Mouse (Mus musculus): ENCODE results near the gene Pitpna.
"Not testable (repeated sequence)": the region's sequence is repeated elsewhere in the genome, so short reads cannot be mapped to it uniquely, and the experiment has no call there.

Pitpna gene

DNA sequence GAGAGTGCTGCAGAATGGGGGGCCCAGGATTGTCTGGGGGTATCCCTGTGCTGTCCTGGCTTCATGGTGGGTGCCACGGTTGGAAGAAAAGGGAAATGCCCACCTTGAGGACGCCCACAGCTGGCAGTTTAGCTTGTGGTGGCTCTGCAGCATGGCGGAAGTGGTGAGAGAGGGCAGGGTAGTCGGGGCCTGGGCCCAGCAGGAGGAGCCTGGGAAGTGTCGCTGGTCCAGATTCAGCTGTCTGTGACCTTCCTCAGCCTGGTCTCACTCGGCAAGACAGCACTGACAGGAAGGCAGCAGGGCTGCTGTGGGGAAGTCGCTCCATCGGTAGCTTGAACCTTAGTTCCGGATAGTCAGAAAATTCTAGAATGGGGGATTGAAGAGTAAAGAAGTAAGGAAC, 6.5 kb downstream of the Pitpna start:
- peak in 1 of 2 experiments; percentile 40 for DNase-seq

DNA sequence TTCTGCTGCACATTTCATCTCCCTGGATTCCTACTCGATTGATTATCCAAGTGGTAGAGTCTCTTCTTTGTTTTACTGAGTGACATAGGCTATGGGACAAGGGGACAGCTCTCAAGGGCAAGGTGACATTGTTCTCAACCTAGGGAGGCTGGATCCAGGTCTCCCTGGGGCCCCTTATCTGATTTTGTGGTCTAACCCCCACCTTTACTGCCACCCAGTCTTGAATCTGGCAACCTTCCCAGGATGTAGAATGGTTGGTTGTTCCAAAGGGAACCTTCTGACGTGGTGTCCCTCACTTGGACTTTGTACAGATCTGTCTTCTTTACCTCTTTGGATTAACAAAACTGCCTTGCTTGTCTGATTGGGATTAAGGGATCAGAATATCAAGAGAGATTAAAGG, 7.5 kb downstream of the Pitpna start:
- DNase-seq = peak in 1 of 2 experiments; percentile 33

DNA sequence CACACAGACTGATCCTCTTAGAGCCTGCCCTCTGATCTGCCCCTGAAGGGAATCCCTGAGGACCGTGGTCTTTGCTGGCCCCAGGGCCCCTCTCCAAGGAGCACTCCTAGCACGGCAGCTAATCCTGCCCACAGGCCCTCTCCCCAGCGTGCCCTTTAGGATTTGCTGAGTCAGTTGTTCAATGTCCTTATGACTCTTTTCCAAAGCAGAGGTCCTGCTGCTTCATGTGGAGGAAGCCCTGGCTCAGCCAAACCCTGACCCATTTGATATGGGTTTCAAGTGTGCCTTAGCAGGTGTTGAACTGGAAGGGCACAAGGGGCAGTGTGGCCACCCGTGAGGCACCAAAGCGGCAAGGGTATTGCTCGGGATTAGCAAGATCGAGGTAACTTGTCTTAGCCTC, 7.9 kb downstream of the Pitpna start:
- no peak for DNase-seq

DNA sequence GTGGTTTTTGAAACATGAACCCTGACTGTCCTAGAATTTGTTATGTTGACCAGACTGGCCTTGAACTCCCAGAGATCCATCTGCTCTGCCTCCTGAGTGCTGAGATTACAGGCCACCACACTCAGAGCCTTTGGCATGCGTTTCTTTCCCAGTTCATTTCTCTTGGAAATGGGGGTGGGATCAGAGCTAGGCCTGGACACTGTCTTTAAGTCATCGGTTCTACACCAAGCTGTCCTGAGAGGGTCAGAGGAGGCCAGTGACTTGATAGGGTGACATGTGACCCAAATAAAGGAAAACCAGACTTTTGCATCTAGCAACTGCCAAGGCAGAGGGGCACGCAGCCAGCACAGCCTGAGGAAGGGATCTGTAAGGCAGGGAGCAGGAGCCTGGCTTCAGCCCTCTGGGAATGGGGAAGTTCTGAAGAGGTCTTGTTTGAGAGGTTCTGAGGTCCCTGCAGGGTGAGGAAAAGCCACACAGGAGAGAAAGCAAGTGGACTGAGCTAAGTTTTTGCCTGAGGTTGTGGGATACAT, 8.9 kb downstream of the Pitpna start:
- DNase-seq = peak; percentile 53

DNA sequence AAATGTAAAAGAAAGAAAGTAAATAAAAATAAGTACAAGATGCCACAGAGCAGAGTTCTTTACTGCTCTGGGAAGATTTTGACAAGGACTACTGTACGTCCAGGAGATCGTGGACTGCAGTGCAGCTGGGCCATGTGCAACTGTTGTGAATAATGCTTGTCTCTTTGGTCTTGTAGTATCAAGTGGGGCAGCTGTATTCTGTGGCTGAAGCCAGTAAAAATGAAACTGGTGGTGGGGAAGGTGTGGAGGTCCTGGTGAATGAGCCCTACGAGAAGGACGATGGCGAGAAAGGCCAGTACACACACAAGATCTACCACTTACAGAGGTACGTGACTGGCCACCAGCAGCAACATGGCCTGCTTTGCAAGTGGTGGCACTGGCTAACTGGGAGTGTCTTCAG, 10.1 kb downstream of the Pitpna start:
- DNase-seq = no peak

DNA sequence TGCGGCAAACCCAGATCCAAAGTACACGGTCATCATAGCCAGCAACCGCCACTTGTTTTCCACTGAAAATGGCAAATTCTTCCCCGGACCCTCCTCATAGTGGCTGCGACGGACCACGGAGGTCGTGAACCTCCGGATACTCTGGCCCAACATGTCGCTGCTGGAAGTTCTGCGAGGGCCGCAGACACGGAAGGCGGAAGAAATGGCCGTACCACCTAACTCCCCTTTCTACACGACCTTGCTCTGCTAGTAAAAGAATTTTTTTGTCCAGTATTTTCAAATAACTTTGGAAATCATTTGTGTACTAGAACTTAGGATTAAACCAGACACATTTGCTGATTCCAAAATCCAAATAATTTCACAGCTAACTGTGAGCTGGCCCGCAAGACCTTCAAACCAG, 11.9 kb downstream of the Pitpna start:
- not testable (repeated sequence) for DNase-seq

DNA sequence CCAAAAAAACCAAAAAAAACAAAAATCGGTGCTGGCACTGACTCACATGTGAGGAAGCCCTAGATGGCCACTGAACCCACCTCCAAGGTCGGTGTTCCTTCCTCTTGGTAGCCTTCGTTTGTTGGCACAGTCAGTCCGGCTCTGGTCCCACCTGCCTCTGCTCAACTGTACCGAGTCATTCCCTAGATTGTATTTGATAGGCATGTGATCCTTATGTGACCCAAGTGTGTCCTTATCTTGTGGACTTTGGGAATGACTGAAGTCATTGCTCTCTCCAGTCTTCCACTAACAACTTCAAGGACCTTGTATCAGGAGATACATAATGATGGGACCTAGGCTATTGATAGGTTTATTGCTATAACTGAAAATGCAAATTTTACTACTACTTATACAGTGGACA, 16.9 kb downstream of the Pitpna start:
- DNase-seq = no peak

DNA sequence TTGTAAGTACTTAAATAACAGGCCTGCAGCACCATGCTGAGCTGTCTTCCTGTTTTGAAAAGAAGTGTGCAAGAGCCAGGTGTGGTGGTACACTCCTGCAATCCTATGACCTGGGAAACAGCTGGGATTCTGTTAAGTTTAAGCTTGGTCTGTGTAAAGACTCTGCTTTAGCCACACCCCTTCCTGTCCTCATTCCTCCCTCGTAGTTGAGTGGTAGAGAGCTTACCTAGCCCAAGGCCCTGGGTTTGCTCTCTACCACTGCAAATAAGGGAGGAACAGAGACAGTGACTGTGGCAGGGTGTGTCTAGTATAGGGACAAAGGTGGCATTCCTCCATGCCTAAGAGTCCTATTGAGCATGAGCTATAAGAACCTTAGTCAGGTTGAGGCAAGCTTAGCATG, 17.4 kb downstream of the Pitpna start:
- DNase-seq = no peak

DNA sequence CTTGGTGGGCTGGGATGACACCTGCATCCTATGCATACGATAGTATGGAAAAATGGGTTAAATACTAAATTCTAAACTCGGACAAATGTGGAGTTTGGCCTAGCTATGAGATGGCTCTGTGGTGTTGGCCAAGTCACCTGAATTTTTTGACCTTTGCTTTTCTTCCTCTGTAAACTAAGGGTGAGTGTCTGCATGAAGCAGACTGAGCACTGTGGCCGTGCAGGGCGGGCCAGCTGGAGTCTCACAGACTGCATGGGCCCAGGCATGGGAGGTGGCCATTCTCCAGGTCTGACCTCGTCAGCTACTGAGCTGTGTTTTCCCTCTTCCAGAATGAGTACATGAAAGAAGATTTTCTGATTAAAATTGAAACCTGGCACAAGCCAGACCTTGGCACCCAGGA, 20.9 kb downstream of the Pitpna start:
- no peak for DNase-seq

DNA sequence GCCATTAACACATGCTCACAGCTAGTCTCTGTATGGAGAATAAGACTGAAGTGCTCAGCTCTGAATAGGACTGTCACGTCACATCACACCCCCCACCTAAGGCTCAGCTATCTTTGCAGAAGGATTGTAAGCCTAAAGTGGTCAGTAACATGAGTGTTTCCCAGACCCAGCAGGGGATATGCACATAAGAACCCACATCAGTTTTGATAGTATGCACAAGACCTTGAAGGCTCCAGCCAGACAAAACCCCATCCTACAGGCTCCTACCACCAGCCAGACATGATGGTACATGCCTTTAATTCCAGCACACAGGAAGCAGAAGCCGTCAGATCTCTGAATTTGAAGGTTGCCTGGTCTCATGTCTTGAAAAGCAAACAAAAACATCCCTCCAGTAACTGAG, 22.1 kb downstream of the Pitpna start:
- DNase-seq = no peak

DNA sequence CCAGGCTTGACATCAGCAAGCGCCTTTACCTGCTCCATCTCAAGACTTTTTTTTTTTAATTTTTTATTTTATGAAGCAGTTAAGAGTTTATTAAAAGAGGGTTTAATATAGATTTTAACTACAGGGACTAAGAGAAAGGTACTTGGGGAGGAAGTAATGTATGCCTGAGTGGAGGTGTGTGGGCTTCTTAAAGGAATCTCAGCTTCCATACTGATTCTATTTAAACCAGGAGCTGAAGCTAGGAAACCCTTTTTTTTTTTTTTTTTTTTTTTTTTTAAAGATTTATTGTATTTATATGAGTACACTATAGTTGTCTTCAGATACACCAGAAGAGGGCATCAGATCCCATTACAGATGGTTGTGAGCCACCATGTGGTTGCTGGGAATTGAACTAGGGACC, 26.9 kb downstream of the Pitpna start:
- no peak for DNase-seq

DNA sequence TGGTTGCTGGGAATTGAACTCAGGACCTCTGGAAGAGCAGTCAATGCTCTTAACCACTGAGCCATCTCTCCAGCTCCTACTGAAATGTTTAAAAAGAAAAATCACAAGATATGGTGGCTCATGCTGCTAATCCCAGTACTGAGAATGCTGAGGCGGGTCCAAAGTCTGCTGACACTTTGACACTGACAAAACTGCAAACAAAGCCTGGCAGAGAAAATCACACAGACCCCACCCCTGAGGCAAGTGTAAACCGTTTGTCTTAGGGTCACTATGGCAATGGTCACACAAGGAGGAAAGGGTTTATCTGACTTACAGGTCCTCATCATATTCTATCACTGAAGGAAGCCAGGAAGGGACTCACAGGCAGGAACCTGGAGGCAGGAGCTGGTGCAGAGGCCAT, 27.7 kb downstream of the Pitpna start:
- no peak for DNase-seq

DNA sequence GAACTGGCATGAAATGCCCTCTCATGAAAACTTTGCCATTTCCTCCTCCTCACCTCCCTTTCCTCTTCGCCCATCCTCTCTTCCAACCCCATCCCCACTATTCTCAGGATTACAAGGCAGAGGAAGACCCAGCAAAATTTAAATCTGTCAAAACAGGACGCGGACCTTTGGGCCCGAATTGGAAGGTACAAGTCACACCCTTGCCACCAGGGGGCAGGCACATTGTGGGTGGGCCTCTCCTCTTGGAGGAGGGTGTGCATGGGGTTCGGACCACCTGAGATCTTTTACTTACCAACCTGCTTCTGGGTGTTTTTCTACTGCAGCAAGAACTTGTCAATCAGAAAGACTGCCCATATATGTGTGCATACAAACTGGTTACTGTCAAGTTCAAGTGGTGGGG, 31.2 kb downstream of the Pitpna start:
- no peak for DNase-seq

DNA sequence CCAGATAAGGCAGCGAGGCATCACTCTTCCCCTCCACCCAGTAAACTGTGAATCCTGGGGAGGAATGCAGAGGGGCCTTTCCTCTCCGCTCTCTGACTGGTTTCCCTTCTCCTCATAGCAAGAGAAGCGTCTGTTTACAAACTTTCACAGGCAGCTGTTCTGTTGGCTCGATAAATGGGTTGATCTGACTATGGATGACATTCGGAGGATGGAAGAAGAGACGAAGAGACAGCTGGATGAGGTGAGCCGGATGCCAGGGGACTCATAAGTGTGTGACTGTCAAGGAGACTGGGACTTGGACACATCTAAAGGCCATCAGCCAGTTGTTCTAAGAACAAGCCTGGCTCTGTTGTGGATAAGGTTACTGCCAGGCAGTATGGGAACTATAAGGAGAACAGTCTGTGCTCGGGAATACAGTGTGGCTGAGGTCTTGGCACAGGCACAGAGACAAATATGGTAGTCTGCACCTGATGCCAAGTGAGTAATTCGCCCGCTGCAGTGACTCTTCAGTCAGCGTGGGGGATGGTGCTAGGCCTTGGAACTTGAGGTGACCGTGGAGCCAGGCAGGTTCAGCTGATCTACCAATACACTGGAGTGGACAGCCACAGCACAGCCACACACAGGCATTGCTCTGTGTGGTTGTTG, 32.4 kb downstream of the Pitpna start:
- DNase-seq = peak; percentile 52 to 70

DNA sequence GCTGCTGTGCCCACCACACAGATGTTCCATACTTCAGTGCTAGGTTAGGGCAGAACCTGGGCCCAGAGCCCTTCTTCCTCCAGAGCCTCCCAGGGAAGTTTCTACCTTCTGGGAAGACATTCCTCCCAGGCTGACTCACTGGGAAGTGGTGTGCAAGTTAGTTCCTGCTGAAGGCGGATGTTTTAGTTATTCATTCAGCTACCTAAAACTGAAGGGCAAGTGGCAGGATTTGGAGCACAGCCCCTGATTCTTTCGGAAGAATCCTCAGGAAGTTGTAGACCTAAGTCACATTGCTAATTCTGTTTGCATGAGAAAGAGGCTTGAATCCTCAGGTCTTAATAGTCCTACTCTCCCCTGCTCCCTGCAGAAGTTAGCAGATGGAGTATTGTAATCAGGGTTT, 33.5 kb downstream of the Pitpna start:
- no peak for DNase-seq

DNA sequence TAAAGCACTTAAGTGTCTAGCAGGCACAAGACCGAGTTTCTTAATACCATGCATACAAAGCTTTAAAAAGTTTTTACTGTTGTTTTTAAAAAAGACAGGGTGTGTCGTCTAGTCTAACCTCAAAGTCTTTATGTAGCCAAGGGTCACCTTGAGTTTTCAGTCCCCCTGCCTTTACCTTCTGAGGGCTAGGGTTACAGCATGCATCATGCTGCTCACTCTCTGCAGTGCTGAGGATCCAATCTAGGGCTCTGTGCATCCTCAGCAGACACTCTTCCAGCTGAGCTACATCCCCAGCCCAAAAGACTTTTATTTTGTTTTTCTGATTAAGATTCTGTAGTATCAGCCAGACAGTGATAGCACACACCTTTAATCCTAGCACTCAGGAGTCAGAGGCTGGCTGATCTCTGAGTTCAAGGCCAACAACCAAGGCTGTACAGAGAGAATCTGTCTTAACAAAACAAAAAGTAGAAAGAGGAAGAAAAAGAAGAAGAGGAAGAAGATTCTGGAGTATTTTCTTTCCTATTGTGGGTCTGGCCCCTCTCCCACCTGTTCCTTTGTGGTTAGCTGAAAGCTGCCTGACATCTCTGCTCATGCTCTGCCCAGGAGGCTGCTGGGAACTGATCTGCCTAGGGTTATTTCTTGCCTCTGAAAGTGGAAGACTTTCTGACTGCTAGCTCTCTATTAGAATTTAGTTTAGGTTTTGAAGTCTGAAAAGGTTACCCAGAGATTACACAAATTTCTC, 34.9 kb downstream of the Pitpna start:
- no peak for DNase-seq

DNA sequence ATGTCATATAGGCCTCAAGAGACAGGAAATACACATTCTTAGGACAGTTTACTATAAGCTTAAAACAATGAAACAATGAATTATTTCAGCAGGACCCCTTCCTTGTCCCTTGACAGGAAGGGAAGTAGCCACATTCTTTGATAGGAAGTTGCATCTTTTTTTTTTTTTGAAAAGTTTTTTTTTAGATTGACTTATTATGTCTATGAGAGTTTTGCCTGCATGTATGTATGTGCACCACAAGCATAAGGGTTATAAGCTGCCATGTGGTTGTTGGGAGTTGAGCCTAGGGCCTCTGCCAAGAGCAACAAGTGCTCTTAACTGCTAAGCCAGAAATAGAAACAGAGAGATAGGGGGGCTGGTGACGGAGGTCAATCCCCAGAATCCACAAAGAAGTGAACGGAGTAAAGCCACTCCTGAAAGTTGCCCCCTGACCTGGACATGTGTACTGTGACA, 36.2 kb downstream of the Pitpna start:
- DNase-seq = peak in 1 of 2 experiments; percentile 32

DNA sequence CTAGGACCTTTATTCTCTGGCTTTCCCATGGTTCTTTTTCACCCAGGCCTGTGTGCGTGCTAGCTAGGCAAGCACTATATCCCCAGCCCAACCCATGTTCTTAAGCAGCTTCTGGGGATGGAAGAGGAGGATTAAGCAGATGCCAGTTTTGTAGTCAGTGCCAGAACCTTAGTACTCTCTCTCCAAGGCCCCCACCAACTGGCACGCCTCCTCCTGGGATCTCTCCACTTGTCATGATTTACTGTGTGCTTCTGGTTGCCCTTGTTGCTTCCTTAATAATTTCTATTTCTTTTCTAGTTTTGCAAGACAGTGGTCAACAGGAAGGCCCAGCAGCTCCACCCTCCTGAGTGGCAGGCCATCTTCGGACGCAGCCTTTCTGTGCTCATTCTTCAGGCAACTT, 37.9 kb downstream of the Pitpna start:
- no peak for DNase-seq

DNA sequence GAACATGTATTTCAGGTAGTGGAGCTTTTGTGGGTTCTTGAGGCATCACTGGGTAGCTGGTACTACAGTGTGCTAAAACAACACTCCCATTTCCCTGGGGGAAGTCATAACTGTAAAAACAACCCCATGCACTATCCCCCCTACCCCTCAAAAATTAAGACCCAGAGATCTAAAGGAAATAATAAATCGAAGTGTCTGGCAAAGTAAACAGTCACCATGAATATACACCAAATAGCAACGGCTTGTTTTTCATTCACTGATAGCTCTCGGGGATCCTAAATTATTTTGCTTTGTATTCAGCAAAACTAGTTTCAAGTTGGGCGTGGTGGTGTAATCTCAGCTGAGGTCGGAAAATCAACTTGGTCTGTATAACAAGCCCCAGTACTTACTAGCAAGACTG, 42.2 kb downstream of the Pitpna start:
- DNase-seq = no peak

DNA sequence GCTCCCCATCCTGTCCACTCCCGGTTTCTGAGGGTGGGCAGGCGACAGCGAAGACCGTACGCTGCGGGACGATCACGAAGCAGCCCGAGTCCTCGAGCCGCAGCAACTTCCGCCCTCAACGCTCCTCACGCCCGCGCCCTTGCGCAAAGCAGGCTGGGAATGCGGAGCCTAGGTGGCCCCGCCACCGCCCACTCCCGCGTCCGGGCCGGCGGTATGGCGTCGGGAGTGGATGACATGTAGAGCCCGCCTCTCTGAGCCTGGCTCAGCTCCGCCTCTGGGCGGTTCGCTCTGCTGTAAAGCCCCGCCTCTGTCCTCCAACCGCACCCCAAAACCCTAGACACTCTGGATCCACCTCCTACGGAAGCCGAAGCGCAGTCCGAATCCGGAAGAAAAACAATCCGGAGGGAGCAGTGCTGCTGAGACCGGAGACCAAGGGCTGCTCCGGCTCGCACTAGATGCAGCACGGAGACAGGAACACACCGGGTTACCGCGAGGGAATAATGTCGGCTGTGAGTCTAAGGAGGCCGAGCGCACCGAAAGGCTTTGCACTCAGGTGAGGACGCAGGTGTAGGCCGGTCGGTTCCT, 42.8 kb downstream of the Pitpna start, which contains the start of gene Inpp5k:
Inpp5k (plus strand) TSS at position 344 of the 585 bp plus-strand sequence.
- peak; percentile 98 for DNase-seq

DNA sequence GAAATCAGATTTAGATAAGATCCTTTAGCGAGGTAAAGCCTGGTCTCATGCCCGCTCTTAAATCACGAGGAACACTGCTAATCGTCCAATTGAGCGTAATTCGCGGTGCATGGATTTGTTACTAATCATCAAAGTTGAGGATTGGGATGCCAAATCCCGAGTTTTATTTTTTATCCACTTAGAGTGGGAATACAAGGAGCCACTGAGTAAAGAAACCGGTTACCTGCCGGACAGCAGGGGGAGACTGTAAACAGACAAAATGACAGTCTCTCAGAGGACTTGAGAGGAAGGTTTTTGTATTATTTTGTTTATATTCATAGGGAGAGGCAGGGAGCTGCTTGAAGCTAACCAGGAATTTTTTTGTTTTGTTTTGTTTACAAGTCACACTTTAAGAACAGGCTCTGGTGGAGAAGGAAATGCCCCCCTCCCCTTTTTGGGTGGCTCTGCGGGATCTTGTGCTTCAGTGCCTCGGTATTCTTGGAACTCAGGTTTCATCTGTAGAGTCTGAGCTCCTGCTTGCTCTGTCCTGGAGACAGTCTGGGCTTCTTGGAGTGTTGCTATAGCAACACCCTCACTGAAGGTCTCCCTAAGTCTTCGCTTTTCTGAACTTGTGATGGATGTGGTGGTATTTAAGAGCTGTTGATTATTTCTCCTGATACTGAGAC, 43.8 kb downstream of the Pitpna start:
- DNase-seq = peak; percentile 51 to 66

DNA sequence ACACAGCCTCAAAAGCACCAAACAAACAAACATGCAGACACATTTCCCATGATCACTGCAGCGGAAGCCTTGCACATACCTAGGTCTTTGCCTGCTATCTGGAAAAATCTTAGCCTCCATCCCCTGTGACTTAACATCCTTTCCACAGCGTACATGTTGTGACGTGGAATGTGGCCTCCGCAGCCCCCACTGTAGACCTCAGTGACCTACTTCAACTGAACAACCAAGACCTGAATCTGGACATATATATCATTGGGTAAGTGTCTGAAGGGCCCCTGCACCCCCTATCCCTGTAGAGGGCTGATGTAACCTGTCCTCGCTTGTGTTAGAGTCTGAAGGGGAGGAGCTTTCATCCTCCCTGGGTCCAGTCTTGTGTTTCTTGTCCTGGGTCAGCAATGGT, 45.0 kb downstream of the Pitpna start:
- no peak for DNase-seq

DNA sequence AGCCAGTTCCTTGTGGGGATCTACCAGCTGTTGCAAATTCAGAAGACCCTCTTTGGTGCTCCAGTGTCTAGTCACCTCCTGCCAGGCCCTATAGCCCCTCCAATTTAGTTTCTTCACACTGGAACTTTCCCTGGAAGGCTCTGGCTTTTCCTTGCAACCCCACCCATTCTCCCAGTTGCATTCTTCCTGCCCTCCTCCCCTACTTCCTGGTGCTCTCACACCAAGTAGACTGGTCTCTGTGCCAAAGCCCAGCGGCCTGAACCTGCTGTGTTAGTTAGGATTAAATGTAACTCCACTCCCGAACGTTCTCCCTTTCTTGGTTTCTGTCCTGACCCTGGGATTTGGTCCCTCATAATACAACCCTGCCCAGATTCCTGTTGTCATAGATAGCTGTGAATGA, 46.9 kb downstream of the Pitpna start:
- DNase-seq = peak; percentile 55 to 57

All from lung, adult 18-20 months (tissue).